Mouse (Mus musculus) liver, postnatal 0 days (tissue): Measurements from ENCODE around the gene Dhrs13.
A peak's percentile ranks its signal among the peaks of the same experiment; 100 is the strongest.

ENCODE experiments used
- CTCF ChIP-seq: sonication (generic); IDR thresholded peaks from 2 replicates; pipeline ENCODE4 v1.5.1; 2016; ENCODE audit warnings: antibody characterized with exemption, low read depth
- EP300 ChIP-seq: IDR thresholded peaks from 2 replicates; pipeline ENCODE4 v1.6.1; 2016; ENCODE audit warnings: antibody characterized with exemption, low read depth, mild to moderate bottlenecking

DNA sequence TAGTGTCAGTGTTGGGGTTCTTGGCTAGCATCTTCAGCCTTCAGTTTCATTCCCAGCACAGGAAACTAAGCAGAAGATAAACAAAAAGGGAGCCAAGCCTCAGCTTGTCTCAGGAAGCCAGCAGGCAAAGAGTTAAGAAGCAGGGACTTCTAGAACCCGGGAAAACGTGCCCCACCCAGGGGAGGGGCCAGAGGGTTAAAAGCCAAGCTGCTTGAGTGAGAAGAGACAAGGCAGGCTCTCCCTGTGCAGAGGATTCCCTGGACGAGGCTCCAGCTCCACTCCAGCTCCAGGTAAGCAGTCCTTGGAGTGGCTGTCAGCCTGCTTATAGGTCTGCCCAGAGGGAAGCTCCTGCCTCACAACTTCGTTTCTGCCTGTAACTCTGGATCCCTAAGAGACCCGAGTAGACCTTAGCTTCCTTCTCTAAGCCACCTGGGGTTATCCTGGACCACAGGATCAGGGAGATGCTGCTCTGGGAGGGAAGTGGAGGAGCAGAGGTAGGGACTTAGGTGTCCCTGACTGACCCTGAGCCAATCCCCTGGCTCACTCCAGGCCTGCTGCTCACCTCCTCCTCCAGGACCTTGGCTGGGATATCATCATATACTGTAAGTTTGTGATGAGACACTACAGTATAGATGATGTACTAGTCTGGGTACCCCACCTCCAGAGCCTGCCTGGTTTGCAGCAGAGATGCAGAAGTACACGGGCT lies 40.5 kb downstream of the Dhrs13 start:
- TF ChIP-seq CTCF: no peak
- TF ChIP-seq EP300: peak; percentile 89
